Mouse (Mus musculus): ENCODE results near the gene Ell.

DNA sequence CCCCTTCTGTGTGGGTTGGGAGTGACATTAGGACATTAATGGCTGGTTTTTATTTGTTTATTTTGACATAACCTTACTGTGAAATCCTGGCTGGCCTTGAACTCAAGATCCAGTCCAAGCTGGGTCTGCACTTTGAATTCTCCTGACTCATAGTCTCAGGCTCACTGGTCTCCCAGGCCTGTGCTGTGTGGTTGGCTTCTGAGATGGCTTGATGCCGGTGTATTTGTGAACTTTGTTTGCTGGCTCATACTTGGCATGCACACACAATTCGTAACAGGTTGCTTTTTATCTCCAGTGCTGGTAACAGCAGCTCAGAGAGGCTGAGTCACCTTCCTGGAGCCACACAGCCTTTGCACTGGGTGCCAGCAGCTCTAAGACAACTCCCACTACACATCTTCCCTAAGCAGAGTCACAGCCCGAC is 9.5 kb upstream of the Ell start:
- TF ChIP-seq SRF (IDR thresholded peaks at IDR 0.05; ENCODE audit: control insufficient read depth, insufficient read length, low read depth) (no peak), POLR2A (IDR thresholded peaks at IDR 0.05; ENCODE audit: insufficient read length, low read depth) (no peak), TCF12 (IDR thresholded peaks at IDR 0.05; ENCODE audit: insufficient read depth, poor library complexity, severe bottlenecking) (no peak), MYOD1 (IDR thresholded peaks at IDR 0.05; ENCODE audit: control insufficient read depth in 1 of 3, insufficient read length in 2 of 3, low read depth in 2 of 3) (no peak), CEBPB (IDR thresholded peaks at IDR 0.05; ENCODE audit: insufficient read depth, poor library complexity, severe bottlenecking) (no peak), MYOG (IDR thresholded peaks at IDR 0.05; ENCODE audit: control insufficient read depth in 1 of 3, insufficient read depth in 1 of 3, insufficient read length in 2 of 3, low read depth in 2 of 3) (no peak), USF1 (IDR thresholded peaks at IDR 0.05; ENCODE audit: low read depth) (no peak), MAX (IDR thresholded peaks at IDR 0.05; ENCODE audit: low read depth) (no peak), REST (IDR thresholded peaks at IDR 0.05; ENCODE audit: insufficient read depth, insufficient read length) (no peak), E2F4 (IDR thresholded peaks at IDR 0.05; ENCODE audit: insufficient read depth) (no peak), POLR2AphosphoS2 (IDR thresholded peaks at IDR 0.05; ENCODE audit: insufficient read length, low read depth) (no peak), TCF3 (IDR thresholded peaks at IDR 0.05; ENCODE audit: insufficient read length, low read depth) (no peak)
